Mouse (Mus musculus) small intestine, adult 2 months (tissue): ENCODE results near the gene Naa30. TPM values are rescaled to one million over a fixed set of nuclear protein-coding genes. Genes with fewer than 3 reads are reported as not detected.

Experiments
- H3K27ac ChIP-seq: fragments of 200-500 bp; 2 replicates; pipeline ENCODE4 v1.5.1; 2012; ENCODE audit warnings: low read depth, low read length, control low read depth, inconsistent platforms; ENCODE audit not compliant: insufficient read depth
- H3K27me3 ChIP-seq: fragments of 200-500 bp; 2 replicates; pipeline ENCODE4 v1.6.1; 2012; ENCODE audit warnings: mild to moderate bottlenecking, moderate library complexity, low read length, inconsistent platforms; ENCODE audit not compliant: control insufficient read depth, insufficient read depth
- H3K36me3 ChIP-seq: fragments of 200-500 bp; 2 replicates; pipeline ENCODE4 v1.6.1; 2012; ENCODE audit warnings: mild to moderate bottlenecking, low read length, control low read depth, inconsistent platforms; ENCODE audit not compliant: control insufficient read depth, insufficient read depth
- H3K4me1 ChIP-seq: fragments of 200-500 bp; 2 replicates; pipeline ENCODE4 v1.6.1; 2012; ENCODE audit warnings: low read length, inconsistent platforms, mixed read lengths; ENCODE audit not compliant: control insufficient read depth, insufficient read depth, insufficient read length
- H3K4me3 ChIP-seq: fragments of 200-500 bp; 2 replicates; pipeline ENCODE4 v1.5.1; 2012; ENCODE audit warnings: low read depth, mild to moderate bottlenecking, control low read depth, inconsistent platforms, low read length, moderate library complexity
- CTCF ChIP-seq: fragments of 200-500 bp; IDR thresholded peaks from 2 replicates; pipeline ENCODE4 v1.5.1; 2012; ENCODE audit warnings: low read depth, mild to moderate bottlenecking, control low read depth, inconsistent platforms, low read length, moderate library complexity, mixed read lengths; ENCODE audit not compliant: insufficient replicate concordance, insufficient read length; ENCODE audit errors: extremely low read depth
- POLR2A ChIP-seq: fragments of 200-500 bp; IDR thresholded peaks from 2 replicates; pipeline ENCODE4 v1.6.1; 2012; ENCODE audit warnings: low read depth, mild to moderate bottlenecking, control low read depth, inconsistent platforms, low read length, moderate library complexity
- WGBS: fragments of 180-500 bp; shearing (Covaris S2); methylation state at CpG from one replicate; pipeline ENCODE4 v1.1.7; 2018; 5-methylcytosine and 5-hydroxymethylcytosine counted together
- polyA plus RNA-seq: library from polyadenylated mRNA; depleted of rRNA; stranded (reverse); fragments of >200 nt; gene quantifications from 2 replicates; pipeline ENCODE4 v1.2.3, GENCODE M21; 2012; rRNA removed

The Naa30 gene
- polyA plus RNA-seq, 1 experiment: 3.7 TPM

- no peak for TF ChIP-seq POLR2A
- no peak for TF ChIP-seq CTCF
- 93% methylated on average over 3 of the region's 3 CpGs for WGBS
- Histone ChIP-seq H3K4me1 (peaks cover 6% of the 10 kb centered on the region; the same call in 1 of the 2 replicates), H3K27me3 (no peaks in the 10 kb centered on the region), H3K36me3 (no peaks in the 10 kb centered on the region), H3K27ac (no peak overlapping the region), H3K4me3 (no peak overlapping the region)
These were observed 59.8 kb downstream of the Naa30 start for GRCm38 (mm10) chr14:49231845-49232244.

DNA sequence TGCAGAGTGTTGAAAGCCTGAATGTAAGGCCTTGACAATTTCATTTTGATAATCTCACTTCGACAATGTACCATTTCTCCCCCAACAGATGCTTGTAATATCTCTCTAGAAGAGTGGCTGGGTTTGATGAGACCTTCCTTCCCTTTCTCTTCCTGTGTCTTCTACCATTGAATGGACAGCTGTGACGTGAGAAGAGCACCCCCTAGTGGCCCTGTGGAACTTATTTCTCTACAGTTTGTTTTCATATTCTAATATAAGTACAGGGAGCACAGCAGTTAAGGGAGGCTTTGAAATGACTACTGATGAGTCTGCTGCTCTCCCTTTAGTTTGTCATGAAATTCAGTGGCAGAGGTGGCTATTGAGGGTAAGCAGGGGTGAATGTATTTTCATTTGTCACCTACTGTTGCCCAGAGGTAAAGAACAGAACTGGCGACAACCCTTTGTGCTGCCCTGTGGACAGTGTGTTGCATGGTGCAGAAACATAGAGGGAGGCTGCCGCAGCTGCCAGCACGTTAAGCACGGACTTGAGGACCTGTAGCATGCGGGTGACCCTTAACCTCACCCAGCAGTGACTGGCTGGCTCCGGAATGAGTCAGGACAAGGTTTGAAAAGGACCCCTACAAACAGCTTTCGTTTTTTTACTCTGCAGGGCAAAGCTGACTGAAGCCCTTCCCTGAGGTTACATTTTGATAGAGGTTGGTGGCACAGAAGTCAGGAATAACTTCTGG, 62.9 kb downstream of the Naa30 start:
- Histone ChIP-seq H3K27ac (no peak overlapping the region), H3K36me3 (no peaks in the 10 kb centered on the region), H3K27me3 (no peaks in the 10 kb centered on the region), H3K4me1 (peaks cover 8% of the 10 kb centered on the region), H3K4me3 (no peak overlapping the region)
- WGBS: 49% methylated on average over 9 of the region's 9 CpGs
- no peak for TF ChIP-seq POLR2A
- no peak for TF ChIP-seq CTCF

DNA sequence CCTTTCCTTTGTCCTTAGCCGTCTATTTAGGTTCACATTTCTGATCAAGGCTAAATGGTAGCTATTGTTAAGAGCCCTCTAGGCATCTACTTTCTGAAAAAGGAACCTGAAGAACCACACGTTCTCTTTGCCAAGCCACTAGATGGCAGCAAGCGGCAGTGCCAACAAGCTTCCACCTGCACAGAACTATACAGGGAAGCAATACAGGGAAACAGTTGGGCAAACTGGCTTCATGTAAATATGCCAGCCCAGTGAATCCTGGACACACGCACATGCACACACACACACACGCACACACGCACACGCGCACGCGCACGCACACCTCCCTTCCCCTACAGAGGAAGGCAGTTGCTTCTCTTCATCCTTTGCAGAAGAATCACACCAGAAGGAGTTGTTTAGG, 66.2 kb downstream of the Naa30 start:
- Histone ChIP-seq H3K36me3 (no peaks in the 10 kb centered on the region), H3K4me3 (no peak overlapping the region), H3K27me3 (no peaks in the 10 kb centered on the region), H3K4me1 (peaks cover 8% of the 10 kb centered on the region), H3K27ac (no peak overlapping the region)
- peak; percentile 79; the same call in 1 of the 2 replicates for TF ChIP-seq CTCF
- TF ChIP-seq POLR2A: no peak
- WGBS: 12% methylated on average over 11 of the region's 11 CpGs

Other genes starting within 250 kb of the Naa30 start
- gene Ap5m1, start 106.1 kb upstream of the Naa30 start, polyA plus RNA-seq: 1.2 and 4.6 TPM in 2 replicates
- 3.8 and 7.6 TPM in 2 replicates for gene Exoc5, start 105.6 kb upstream of the Naa30 start, polyA plus RNA-seq
- 0.18 and 0.47 TPM in 2 replicates for gene ccdc198, start 73.2 kb downstream of the Naa30 start, polyA plus RNA-seq